Mouse (Mus musculus): ENCODE measurements around the gene Pigb. TPM values are rescaled to one million over a fixed set of nuclear protein-coding genes. Genes with fewer than 3 reads are reported as not detected.
"Not testable (repeated sequence)": the region's sequence is repeated elsewhere in the genome, so short reads cannot be mapped to it uniquely, and the experiment has no call there.

Gene Pigb
- 1 to 10 TPM; 4.4 to 5.3 TPM for total RNA-seq (2021)
- long read RNA-seq, experiment 1, partial matches to known transcripts: 0 of 4 reads
- long read RNA-seq, experiment 1, other reads (novel, unspliced or antisense): 0 of 4 reads
- long read RNA-seq, experiment 2, partial matches to known transcripts: 1 of 2 reads
- long read RNA-seq, experiment 2, other reads (novel, unspliced or antisense): 0 of 2 reads

DNA sequence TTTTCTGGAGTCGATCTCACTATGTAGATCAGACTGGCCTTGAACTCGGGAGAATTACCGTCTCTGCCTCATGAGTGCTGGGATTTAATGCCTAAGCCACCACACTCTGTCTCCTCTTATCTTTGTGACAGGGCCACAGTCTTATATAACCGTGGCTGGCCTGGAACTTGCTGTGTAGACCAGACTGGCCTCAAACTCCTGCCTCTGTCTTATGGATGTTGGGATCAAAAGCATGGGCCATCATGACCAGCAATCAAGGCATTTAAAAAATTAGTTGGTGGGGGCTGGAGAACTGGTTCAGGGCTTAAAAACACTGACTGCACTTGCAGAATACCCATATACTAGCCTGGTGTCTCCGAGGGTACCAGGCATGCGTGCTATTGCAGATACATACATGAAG lies at the start of gene Pigb:
Gene Pigb, minus strand, starts transcription at position 299 of the 400 bp plus-strand sequence.
- no peak for DNase-seq

DNA sequence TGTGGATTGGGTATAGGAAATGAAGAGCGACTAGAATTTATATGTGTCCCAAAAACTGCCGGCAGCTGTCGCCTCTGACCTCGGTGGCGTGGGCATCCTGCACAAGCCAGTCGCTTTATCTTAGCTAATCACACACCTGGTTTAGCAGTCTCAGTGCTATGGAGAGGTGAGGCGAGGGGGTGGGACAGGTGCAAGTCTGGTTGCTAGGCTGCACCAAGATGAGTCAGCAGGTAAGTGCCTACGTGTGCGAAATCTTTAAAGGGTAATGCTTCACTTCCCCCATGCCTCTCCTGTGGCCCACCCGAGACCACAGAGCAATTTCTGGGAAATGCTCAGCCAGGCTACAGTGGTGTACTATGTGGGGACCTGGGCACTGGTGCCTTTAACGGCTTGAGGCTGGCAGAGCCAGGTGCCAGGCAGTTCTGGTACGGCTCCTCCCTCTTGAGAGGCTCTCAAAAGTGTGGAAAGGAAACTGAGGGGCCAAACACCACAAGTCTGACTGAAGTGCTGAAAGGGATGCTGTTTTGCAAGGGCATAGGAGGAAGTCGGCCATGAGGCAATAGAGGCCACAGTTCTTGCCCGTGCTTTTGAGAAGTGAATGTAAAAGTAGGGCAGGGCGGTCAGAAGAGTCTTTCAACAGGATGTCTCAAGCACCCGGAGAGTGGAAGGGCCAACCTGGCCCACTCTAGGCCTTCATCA lies 49.2 kb upstream of the Pigb start:
- no peak for DNase-seq

DNA sequence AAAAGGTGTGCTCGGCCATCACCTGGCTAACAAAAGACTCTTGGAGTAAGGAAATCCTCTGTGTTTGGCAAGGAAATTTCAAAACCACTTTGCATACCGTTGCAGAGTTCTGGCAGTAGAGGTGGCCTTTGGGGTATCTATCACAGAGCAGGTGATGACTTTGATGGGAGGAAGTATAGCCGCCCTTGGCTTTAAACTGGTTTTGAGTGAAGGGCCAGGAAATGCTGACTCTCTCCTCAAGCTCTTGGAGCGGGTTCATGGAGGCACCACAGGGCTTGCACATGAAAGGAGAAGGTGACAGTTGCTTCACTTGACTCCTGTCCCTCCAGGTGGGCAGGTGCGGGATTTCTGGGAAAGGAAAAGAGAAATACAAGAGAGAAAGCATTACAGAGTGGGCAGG lies 47.4 kb upstream of the Pigb start:
- no peak for DNase-seq

GRCm38 (mm10) chr9:73087121-73087520 lies 46.9 kb upstream of the Pigb start:
- DNase-seq: no peak

DNA sequence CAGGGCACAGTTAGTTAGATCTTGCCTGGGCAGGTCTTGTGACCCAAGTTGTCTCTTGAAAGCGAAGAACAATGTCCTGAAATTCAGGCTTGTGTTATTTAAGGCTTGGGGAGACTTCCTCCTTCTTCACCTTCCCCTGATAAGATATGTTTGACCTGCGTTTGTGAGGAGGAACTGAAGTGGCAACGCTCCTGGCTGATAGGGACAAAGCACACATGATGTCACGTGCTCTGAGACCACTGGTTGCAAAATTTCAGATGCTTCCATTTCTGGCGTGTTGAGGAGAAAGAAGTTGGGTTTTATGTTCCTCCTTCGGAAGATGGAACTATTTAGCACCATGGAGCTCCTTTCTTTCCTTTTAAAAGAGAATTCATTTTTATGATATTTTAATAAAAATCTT lies 45.7 kb upstream of the Pigb start:
- no peak for DNase-seq

- DNase-seq: no peak
These were observed 43.8 kb upstream of the Pigb start for GRCm38 (mm10) chr9:73083956-73084355.

DNA sequence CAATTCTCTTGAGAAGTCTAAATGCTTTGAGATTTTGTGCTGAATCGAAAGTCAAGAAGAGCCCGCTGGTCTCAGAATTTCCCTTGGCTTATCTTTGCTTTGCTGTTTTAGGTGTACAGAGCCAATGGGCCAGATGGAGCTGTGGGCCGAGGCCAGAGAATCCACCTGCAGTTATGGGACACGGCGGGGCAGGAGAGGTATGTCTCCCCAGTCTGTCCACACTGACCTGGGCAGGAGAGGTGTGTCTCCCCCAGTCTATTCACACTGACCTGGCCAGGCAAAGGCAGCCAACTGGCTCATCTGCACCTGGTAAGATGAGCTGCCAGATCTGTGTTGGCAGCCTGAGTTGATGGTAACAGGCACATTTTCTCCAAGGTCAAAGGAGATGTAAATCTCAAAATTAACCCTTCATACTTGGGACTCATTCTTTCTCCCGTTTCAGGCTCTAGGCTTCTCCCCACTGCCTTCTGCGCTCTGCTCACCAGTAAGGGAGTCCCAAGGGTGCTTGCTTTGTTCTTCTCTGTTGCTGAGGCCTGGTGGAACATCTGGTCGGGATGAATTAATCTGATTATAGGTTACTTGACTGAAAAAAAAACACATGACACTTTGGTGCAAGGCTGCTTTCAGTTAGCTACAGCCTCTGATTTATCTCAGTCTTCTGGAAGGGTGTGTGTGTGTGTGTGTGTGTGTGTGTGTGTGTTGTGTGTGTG lies 42.3 kb upstream of the Pigb start:
- no peak for DNase-seq

DNA sequence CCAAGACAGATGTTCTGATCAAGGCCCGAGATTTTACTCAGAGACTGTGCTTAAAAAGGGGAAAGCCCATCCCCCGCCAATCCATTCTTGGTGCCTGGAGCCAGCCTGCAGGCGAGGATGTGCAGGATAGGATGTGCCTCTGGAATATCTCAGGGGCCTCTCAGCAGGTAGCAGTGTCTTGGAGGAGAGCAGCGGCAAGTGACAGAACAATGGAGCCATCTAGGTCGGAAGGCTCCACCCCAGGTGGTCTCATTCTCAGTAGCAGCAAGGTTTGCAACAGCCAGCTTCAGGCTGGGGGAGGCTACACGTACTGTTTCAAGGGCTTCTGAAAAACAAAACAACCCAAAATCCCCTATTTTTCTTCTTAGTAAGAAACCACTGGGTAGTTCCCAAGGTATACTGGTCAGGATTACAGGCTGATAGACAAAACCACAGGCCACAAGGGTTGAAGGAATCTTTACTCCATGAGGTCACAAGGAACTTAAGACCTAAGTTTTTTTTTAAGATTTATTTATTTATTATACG lies 39.7 kb upstream of the Pigb start:
- DNase-seq: no peak

DNA sequence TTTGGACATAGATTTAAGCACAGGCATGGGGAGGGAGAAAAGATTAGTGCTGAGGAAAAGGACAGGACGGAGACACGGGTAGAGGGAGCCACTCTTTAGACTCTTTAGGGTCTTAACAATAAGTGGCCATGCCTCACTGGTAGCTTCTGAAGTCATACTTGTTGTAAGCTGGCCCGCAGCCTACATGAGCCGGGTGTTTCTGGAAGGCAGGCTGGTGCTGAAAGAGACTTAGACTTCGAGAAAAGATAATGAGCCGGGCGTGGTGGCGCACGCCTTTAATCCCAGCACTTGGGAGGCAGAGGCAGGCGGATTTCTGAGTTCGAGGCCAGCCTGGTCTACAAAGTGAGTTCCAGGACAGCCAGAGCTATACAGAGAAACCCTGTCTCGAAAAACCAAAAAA lies 39.2 kb upstream of the Pigb start:
- not testable (repeated sequence) for DNase-seq

DNA sequence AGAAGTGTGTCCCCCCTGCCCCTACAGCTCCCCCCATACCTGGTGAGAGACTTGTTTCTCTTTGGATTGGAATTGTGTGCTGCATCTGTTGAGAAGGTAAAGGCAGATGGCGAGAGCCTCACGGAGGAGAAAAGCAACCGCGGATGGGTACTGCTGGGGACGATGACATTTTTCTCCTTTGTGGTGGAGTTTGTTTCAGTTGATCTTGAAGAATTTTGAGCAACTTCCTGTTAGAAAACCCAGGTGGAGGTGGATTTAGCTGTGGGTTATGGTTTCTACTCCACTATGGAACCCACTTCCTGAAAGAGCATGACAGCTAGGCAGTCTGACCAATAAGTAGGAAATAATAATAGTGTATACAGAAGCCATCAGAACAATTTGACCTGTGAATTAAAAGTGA lies 33.0 kb upstream of the Pigb start:
- DNase-seq: no peak

GRCm38 (mm10) chr9:73072426-73072825 lies 32.2 kb upstream of the Pigb start:
- DNase-seq: no peak

GRCm38 (mm10) chr9:73070971-73071659 lies 30.9 kb upstream of the Pigb start:
- no peak for DNase-seq

GRCm38 (mm10) chr9:73068688-73069087 lies 28.5 kb upstream of the Pigb start:
- no peak for DNase-seq

- no peak for DNase-seq
These were observed 28.1 kb upstream of the Pigb start for GRCm38 (mm10) chr9:73068230-73068679.

- no peak for DNase-seq
These were observed 26.9 kb upstream of the Pigb start for GRCm38 (mm10) chr9:73067086-73067485.

- no peak for DNase-seq
These were observed 23.6 kb upstream of the Pigb start for GRCm38 (mm10) chr9:73063621-73064290.

GRCm38 (mm10) chr9:73059224-73059623 lies 19.0 kb upstream of the Pigb start:
- no peak for DNase-seq

- no peak for DNase-seq
These were observed 15.3 kb upstream of the Pigb start for GRCm38 (mm10) chr9:73055441-73055911.

GRCm38 (mm10) chr9:73050606-73051005 lies 10.4 kb upstream of the Pigb start:
- DNase-seq: no peak

GRCm38 (mm10) chr9:73049833-73050232 lies 9.7 kb upstream of the Pigb start:
- DNase-seq: no peak

DNA sequence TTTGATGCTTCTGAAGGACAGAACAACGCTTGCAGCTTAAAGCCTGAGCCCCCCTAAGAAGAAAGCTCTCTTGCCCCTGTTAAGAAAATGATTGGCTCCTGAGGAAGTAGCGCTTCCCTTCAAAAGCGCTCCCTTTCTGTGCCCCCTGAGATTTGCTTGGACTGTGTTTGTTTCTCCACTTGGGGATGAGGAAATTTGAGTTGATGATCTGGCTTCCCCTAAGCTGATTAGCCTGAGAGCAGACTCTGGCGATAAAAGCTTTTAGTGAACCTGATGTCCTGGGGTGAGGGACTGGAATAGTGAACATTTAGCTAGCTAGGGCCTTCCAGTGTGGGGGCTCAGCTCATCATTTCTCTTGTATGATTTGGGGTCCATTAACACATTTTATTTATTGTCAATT lies 8.7 kb upstream of the Pigb start:
- no peak for DNase-seq

- DNase-seq: no peak
These were observed 7.7 kb upstream of the Pigb start for GRCm38 (mm10) chr9:73047906-73048305.

Data from gastrocnemius, postnatal 10 days (tissue).